Comparison of ENCODE assay signal across 26 mouse cellular contexts in the genomic region with DNA sequence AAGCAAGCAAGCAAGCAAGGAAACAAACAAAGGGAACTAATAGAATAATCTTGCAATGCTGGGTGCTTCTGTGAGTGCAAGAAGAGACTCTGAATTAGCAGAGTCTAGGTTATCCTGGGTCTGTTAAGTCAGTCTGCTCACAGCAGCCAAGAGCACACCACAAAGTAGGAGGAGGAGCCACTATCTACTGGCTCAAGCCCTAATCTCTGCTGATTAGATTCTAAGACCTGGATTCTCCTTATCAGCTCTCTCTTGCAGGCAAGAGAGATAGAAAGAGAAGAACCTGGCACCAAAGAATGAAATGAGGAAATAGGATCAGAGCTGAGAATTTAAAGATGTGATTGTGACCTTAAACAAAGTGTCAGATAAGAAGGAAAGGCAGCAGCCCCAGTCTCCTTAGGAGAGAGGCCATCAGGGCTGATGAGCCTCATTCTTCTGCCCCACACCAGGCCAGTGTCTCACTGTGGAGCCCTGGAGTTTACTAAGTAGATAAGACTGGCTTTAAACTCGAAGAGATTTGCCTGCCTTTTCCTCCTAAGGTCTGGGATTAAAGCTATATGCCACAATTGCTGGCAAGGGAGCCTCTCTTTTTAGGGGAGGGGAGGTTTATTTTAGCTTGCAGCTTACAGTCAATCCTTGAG. TPM values are rescaled to one million over a fixed set of nuclear protein-coding genes. Genes with fewer than 3 reads are reported as not detected.
A peak's percentile ranks its signal among the peaks of the same experiment; 100 is the strongest.
DNase-seq lines count a peak whose midpoint lies in the region; ATAC-seq and TF ChIP-seq lines count a peak whose summit lies in the region.
"Had no signal": no experiment of that assay in that cellular context is flagged by ENCODE, and none has a peak within 500 bp of the region (broad histone marks: within the 10 kb centered on the region; RNA-seq: fewer than 3 reads in every experiment).

No protein-coding gene starts in this region.

- peak; percentile 9 for DNase-seq in forebrain, embryonic 11.5 days (ENCODE audit: low spot score)
- no peak for DNase-seq in forebrain, postnatal 0 days
- no peak for DNase-seq in heart, adult 2 months
- DNase-seq in retina, postnatal 1 day: peak; percentile 46
- no peak for DNase-seq in retina, embryonic 14.5 days (ENCODE audit: low spot score)
- DNase-seq in left cerebral cortex, postnatal 10 days (ENCODE audit: extremely low spot score in 1 of 2, low spot score in 2 of 2): no peak
- no peak for DNase-seq in embryo, embryonic 10.5 days (ENCODE audit: low spot score)
- DNase-seq: adrenal gland, adult 2 months; adrenal gland, postnatal 25 days; B cell, adult 2 months; cerebellum, adult 18-20 months; cerebellum, adult 9-11 months; cerebellum, postnatal 36 days; embryo, embryonic 11 days; gastrocnemius, adult 2 months; gastrocnemius, postnatal 25 days; heart, postnatal 4 days; kidney, adult 18-20 months had no signal

- TF ChIP-seq CTCF in forebrain, postnatal 0 days (IDR thresholded peaks at IDR 0.05; ENCODE audit: low read depth): no peak
- no peak for TF ChIP-seq CTCF in heart, adult 2 months (IDR thresholded peaks at IDR 0.05)

- H3K4me2 ChIP-seq in forebrain, embryonic 11.5 days (ENCODE audit: low read depth, low read length, severe bottlenecking): no peak overlapping the region
- H3K4me2 ChIP-seq in forebrain, postnatal 0 days (ENCODE audit: low read depth): no peak overlapping the region
- no peak overlapping the region for H3K4me2 ChIP-seq in heart, embryonic 12.5 days
- H3K4me2 ChIP-seq: embryonic facial prominence, embryonic 15.5 days; heart, embryonic 13.5 days; hindbrain, embryonic 12.5 days had no signal

- 6% methylated on average over 1 of the region's 1 CpGs for WGBS in forebrain, embryonic 11.5 days
- 24% methylated on average over 1 of the region's 1 CpGs for WGBS in forebrain, postnatal 0 days
- 3% methylated on average over 1 of the region's 1 CpGs for WGBS in heart, embryonic 12.5 days
- 10% methylated on average over 1 of the region's 1 CpGs for WGBS in heart, adult 2 months

- no peaks in the 10 kb centered on the region for H3K36me3 ChIP-seq in forebrain, embryonic 11.5 days (ENCODE audit: control insufficient read depth, insufficient read depth, low read length)
- no peaks in the 10 kb centered on the region for H3K36me3 ChIP-seq in forebrain, postnatal 0 days (ENCODE audit: insufficient read depth)
- H3K36me3 ChIP-seq in heart, embryonic 12.5 days: no peaks in the 10 kb centered on the region
- no peaks in the 10 kb centered on the region for H3K36me3 ChIP-seq in heart, adult 2 months (ENCODE audit: control insufficient read depth, insufficient read depth, low read length)
- H3K36me3 ChIP-seq: embryonic facial prominence, embryonic 15.5 days; forebrain, embryonic 10.5 days; heart, embryonic 13.5 days; hindbrain, embryonic 12.5 days had no signal

- H3K9ac ChIP-seq in forebrain, embryonic 11.5 days (ENCODE audit: low read length): no peak overlapping the region
- no peak overlapping the region for H3K9ac ChIP-seq in forebrain, postnatal 0 days
- H3K9ac ChIP-seq in heart, embryonic 12.5 days: no peak overlapping the region
- H3K9ac ChIP-seq in heart, adult 2 months (ENCODE audit: low read depth, low read length): no peak overlapping the region
- H3K9ac ChIP-seq: embryonic facial prominence, embryonic 15.5 days; heart, embryonic 13.5 days; hindbrain, embryonic 12.5 days had no signal

- H3K27ac ChIP-seq in forebrain, embryonic 11.5 days (ENCODE audit: low read depth, low read length): no peak overlapping the region
- H3K27ac ChIP-seq in forebrain, postnatal 0 days (ENCODE audit: low read depth, low read length): no peak overlapping the region
- no peak overlapping the region for H3K27ac ChIP-seq in heart, embryonic 12.5 days (ENCODE audit: poor library complexity, severe bottlenecking)
- H3K27ac ChIP-seq in heart, adult 2 months: no peak overlapping the region
- H3K27ac ChIP-seq: embryonic facial prominence, embryonic 15.5 days; forebrain, embryonic 10.5 days; gastrocnemius, adult 2 months; heart, embryonic 13.5 days; hindbrain, embryonic 12.5 days had no signal

- TF ChIP-seq POLR2A in heart, adult 2 months (IDR thresholded peaks at IDR 0.05; ENCODE audit: insufficient read depth, low read depth, low read length): no peak

- no peaks in the 10 kb centered on the region for H3K79me2 ChIP-seq in heart, adult 2 months (replicated peaks; ENCODE audit: control insufficient read depth, insufficient read depth, low read length)

- intact Hi-C loops in heart, adult 2 months (cut with DNase I): no loop called here
- intact Hi-C loops in left cerebral cortex, postnatal 10 days (cut with DNase I): no loop called here

- H3K27me3 ChIP-seq in forebrain, embryonic 11.5 days (ENCODE audit: control insufficient read depth, insufficient read depth, low read length): no peaks in the 10 kb centered on the region
- no peaks in the 10 kb centered on the region for H3K27me3 ChIP-seq in forebrain, postnatal 0 days (ENCODE audit: insufficient read depth, low read length)
- H3K27me3 ChIP-seq in heart, embryonic 12.5 days (replicated peaks): no peaks in the 10 kb centered on the region
- H3K27me3 ChIP-seq in heart, adult 2 months (ENCODE audit: control insufficient read depth, insufficient read depth, low read length): no peaks in the 10 kb centered on the region
- H3K27me3 ChIP-seq: embryonic facial prominence, embryonic 15.5 days; heart, embryonic 13.5 days; hindbrain, embryonic 12.5 days had no signal

- ATAC-seq in forebrain, embryonic 11.5 days (replicated peaks; ENCODE audit: low FRiP score): no peak
- ATAC-seq in forebrain, postnatal 0 days: no peak
- ATAC-seq in heart, embryonic 12.5 days (ENCODE audit: insufficient number of reproducible peaks, low FRiP score): 0 out of 2 replicates have a peak, but pooled peaks have one; percentile 39
- ATAC-seq: CD4-positive, CD25-positive, alpha-beta regulatory T cell, adult 4 months; hindbrain, embryonic 16.5 days had no signal

- no peaks in the 10 kb centered on the region for H3K9me3 ChIP-seq in forebrain, embryonic 11.5 days (ENCODE audit: control insufficient read depth, low read length)
- H3K9me3 ChIP-seq in forebrain, postnatal 0 days (ENCODE audit: low read length): no peaks in the 10 kb centered on the region
- H3K9me3 ChIP-seq in heart, embryonic 12.5 days (replicated peaks): no peaks in the 10 kb centered on the region
- H3K9me3 ChIP-seq: embryonic facial prominence, embryonic 15.5 days; forebrain, embryonic 10.5 days; heart, embryonic 13.5 days; hindbrain, embryonic 12.5 days had no signal

- TF ChIP-seq EP300 in heart, adult 2 months (IDR thresholded peaks at IDR 0.05; ENCODE audit: insufficient read depth, low read depth, low read length): no peak

- no peaks in the 10 kb centered on the region for H3K4me1 ChIP-seq in forebrain, embryonic 11.5 days (replicated peaks; ENCODE audit: control insufficient read depth, insufficient read depth, low read length)
- H3K4me1 ChIP-seq in forebrain, postnatal 0 days (ENCODE audit: insufficient read depth): no peaks in the 10 kb centered on the region
- peaks cover 28% of the 10 kb centered on the region for H3K4me1 ChIP-seq in heart, embryonic 12.5 days (replicated peaks)
- no peaks in the 10 kb centered on the region for H3K4me1 ChIP-seq in heart, adult 2 months (ENCODE audit: control insufficient read depth, insufficient read depth, low read length)
- H3K4me1 ChIP-seq: forebrain, embryonic 10.5 days; hindbrain, embryonic 12.5 days had no signal

- no peak overlapping the region for H3K4me3 ChIP-seq in forebrain, embryonic 11.5 days (ENCODE audit: low read depth, low read length)
- H3K4me3 ChIP-seq in forebrain, postnatal 0 days (ENCODE audit: low read depth, low read length): no peak overlapping the region
- H3K4me3 ChIP-seq in heart, embryonic 12.5 days: no peak overlapping the region
- H3K4me3 ChIP-seq in heart, adult 2 months: no peak overlapping the region
- H3K4me3 ChIP-seq: embryonic facial prominence, embryonic 15.5 days; erythroblast, embryonic 14.5 days; forebrain, embryonic 10.5 days; gastrocnemius, adult 2 months; heart, embryonic 13.5 days; hindbrain, embryonic 12.5 days had no signal

RNA-seq across cellular contexts. Expression of gene Mex3b, which starts 23.9 kb away (rescaled TPM):
- 36.0 and 42.7 TPM in 2 replicates for polyA plus RNA-seq in forebrain, embryonic 11.5 days (2014; fragmentation: Nextera tagmentation; extraction: Ambion mirVana)
- 111 and 141 TPM in 2 replicates for total RNA-seq in forebrain, postnatal 0 days (2014; rRNA removed)
- polyA plus RNA-seq in forebrain, postnatal 0 days (2015; fragmentation: Nextera tagmentation; extraction: Ambion mirVana): 22.8 and 24.5 TPM in 2 replicates
- polyA plus RNA-seq in heart, embryonic 12.5 days (2016; fragmentation: Nextera tagmentation; extraction: Ambion mirVana): 15.6 and 17.1 TPM in 2 replicates
- total RNA-seq in heart, adult 2 months (2021): 1 to 10 TPM; 1.4 TPM
- polyA plus RNA-seq in heart, adult 2 months (2012; rRNA removed): 1.7 and 2.1 TPM in 2 replicates
- 10 to 100 TPM; 30.2 to 32.4 TPM for total RNA-seq in left cerebral cortex, postnatal 10 days (2021)

Comparison
In these comparisons a context has a peak if more than half of its experiments do, and no peak if none do; other contexts are left out.
1. DNase-seq: peak in forebrain, embryonic 11.5 days (single experiment) and retina, postnatal 1 day (single experiment); none in forebrain, postnatal 0 days (single experiment), heart, adult 2 months (0 of 2), retina, embryonic 14.5 days (single experiment), left cerebral cortex, postnatal 10 days (0 of 2) and embryo, embryonic 10.5 days (single experiment).